Mouse (Mus musculus) left cerebral cortex, postnatal 36 days (tissue): Measurements from ENCODE around the gene Prlh. TPM values are rescaled to one million over a fixed set of nuclear protein-coding genes. Genes with fewer than 3 reads are reported as not detected.

Source experiments
- DNase-seq, 2 experiments: peaks; one replicate each; pipeline ENCODE4 v3.0.0; 2021 to 2022; ENCODE audit warnings: low spot score in 2 of 2, mixed read lengths in 1 of 2
- intact Hi-C: fragments of 180-260 bp; cut with DNase I; formaldehyde crosslinking; loops from one replicate; pipeline ENCODE4 v1.15.1; 2025
- total RNA-seq, 2 experiments: library from RNA; stranded (reverse); gene quantifications; 2 replicates each; pipeline ENCODE4 v1.2.3; 2021

Prlh gene
- total RNA-seq, 2 experiments from 2014 or later = not detected

DNA sequence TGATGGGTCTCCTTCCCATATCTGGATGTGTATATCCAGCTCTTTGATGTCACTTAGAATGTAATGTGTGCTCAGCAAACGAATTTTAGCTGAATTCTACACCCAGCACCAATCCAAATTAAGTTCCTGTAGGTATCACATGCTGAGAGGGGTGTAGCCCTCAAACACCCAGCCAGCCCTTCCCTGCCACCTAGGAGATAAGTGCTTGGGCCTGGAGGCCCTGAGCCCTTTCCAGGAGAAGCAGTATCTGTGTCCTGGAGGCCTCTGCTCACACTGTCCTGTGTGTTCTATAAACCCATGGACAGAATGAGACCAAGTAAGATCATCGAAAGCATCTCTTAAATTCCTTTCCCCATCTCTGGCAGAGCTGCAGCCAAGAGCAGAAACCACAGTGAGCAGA is 5.7 kb upstream of the Prlh start:
- intact Hi-C loops = no loop called here
- no peak for DNase-seq

- DNase-seq = no peak
- intact Hi-C loops = no loop called here
These were observed 3.6 kb upstream of the Prlh start for GRCm38 (mm10) chr1:90949309-90949708.

DNA sequence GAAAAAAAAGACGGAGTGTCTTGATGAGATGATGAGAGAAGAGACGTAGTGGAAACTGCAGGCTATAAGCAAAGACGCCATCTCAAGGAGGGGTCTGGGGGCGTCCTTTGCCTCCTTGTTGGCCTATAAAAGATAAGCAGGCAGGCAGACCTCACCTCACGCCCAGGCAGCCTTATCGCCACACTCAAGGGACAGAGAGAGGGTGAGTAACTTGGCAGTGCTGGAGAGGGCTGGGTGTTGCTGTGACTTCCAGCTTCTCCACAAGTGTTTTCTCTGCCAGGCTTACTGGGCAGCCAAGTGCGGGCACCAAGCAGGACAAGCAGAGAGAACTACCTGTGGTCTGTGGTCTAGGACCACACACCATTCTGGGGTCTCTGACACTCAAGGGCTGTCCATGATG is 1.2 kb upstream of the Prlh start:
- intact Hi-C loops = no loop called here

DNA sequence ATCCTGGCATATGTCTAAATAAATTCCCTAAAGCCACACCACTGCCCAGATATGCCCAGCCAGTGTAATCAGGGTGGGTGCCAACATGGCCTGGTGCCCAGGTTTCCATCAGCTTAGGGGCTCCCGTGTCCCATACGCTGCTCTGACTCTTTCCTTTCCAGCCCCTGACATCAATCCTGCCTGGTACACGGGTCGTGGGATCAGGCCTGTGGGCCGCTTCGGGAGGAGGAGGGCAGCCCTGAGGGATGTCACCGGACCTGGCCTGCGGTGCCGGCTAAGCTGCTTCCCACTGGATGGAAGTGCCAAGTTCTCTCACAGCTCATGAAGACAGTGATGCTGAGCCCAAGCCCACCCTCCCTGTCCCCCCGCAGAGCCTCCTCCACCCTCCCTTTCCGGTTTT is 780 bp downstream of the Prlh start:
- no peak for DNase-seq
- intact Hi-C loops = no loop called here

More for the DNA sequence above, 1.2 kb upstream of the Prlh start:
- no peak for DNase-seq

DNA sequence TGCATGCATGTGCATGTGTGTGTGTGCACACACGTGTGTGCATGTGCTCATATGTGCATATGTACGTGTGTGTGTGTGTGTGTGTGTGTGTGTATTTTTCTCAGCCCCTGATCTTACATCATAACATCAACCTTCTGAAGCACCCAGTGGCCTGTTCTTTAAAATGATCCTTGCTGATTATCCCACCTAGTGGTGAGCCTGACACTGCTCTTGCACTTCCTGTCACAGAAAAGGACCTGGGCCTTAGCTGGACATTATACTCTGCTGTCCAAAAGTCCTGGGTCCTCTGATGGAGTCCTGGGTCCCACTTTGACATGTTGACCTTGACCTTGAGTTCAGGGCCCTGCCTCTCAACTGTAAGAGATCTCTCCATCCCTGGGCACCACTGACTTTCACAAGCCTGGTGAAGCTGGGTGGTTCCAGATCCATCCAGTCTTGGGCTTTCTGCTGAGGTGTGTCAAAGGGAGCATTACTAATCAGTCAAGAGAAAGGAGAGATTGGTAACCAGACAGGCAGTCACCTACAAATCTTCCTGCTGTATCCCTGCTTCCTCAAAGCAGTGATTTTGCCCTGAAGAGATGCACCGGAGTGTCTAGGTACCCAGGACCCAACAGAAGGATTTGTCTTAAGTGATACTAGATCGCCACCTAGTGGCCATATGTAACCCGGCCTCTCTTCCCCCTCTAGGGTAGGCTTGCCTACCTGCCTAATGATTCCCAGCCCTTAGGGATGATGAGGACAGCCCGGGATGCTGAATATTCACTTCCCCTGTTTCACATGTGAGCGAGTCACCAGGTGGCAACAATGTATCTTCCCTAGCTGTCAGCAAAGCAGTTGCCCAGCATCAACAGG is 3.6 kb downstream of the Prlh start:
- no peak for DNase-seq
- intact Hi-C loops = loop anchor here (1.0 to 5.0 kb wide), 4 partner anchors 28 to 894 kb away; no protein-coding TSS in a partner anchor

DNA sequence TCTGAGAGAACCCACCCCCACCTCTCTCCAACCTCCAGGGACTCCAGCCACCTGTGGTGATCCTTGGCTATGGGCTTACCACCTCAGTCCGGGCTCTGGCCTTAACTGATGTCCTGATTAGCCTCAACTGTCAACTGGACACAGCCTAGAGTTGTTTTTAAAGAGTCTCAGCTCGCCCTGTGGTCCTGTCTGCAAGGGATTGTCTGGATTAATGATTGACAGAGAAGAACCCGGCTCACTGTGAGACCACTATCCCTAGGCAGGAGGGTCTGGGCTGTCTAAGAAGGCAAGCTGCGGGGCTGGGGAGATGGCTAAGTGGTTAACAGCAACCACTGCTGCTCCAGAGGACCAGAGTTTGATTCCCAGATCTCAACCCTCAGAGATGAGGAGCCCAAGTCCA is 9.6 kb downstream of the Prlh start:
- DNase-seq = no peak
- intact Hi-C loops = no loop called here

GRCm38 (mm10) chr1:90962994-90963393 is 10.1 kb downstream of the Prlh start:
- no peak for DNase-seq

DNA sequence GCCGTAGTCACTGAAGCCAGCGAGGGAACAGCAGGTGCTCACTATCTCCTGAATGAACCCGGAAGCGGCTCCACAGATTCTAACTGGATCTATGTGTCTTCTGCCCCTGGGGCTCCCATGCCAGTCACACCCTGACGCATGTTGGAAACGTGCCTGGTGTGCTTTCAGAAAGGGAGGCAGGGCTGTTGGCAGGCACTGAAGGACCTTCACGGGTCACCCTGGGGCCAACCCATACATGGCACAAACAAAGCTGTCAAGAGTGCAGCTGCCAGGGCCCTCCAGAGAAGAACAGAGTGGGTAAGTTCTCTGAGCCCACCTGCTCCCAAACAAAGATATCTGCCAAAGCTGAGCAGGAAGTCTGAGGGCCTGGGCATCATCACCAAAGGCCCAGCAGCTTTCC is 14.7 kb downstream of the Prlh start:
- intact Hi-C loops = no loop called here

More at GRCm38 (mm10) chr1:90962994-90963393, 10.1 kb downstream of the Prlh start:
- intact Hi-C loops = no loop called here

GRCm38 (mm10) chr1:90968649-90969048 is 15.7 kb downstream of the Prlh start:
- DNase-seq = no peak
- intact Hi-C loops = no loop called here

More for the DNA sequence above, 14.7 kb downstream of the Prlh start:
- DNase-seq = no peak

GRCm38 (mm10) chr1:90969347-90969784 is 16.5 kb downstream of the Prlh start, which contains the start of gene Rab17:
Rab17 (minus strand) TSS chr1:90969661.
- intact Hi-C loops = no loop called here
- DNase-seq = no peak

DNA sequence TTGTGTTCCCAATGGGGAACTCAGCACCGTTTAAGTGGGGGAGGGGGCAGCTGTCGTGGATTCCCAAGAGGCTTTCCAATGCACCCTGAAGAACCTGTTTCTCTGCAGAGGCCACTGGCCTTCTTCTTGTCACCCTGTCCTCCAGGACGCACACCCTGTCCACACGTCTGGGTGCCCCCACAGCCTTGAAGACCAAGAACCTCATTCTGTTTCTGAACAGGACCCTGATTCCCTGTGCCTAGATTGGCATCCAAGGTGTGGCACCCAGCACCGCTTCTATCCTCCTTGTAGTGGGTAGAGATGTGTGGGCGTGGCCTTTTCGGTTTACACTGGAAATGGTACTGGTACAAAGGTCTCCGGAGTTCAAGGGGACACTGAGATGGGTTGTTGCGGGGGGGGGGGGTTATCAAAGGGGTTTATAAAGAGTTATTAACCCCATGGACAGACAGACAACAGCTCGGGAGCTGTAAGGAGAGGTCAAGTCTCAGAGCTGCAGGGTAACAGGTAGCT is 17.0 kb downstream of the Prlh start:
- DNase-seq = no peak
- intact Hi-C loops = loop anchor here (10.0 kb wide), 2 partner anchors 205 to 245 kb away; partner anchors contain the start of gene Ramp1

GRCm38 (mm10) chr1:90972911-90973573 is 20.1 kb downstream of the Prlh start:
- peak; percentile 90 to 94 for DNase-seq
- intact Hi-C loops = loop anchor here (1.0 to 10.0 kb wide), 3 partner anchors 126 to 242 kb away; partner anchors contain the start of gene Ramp1

DNA sequence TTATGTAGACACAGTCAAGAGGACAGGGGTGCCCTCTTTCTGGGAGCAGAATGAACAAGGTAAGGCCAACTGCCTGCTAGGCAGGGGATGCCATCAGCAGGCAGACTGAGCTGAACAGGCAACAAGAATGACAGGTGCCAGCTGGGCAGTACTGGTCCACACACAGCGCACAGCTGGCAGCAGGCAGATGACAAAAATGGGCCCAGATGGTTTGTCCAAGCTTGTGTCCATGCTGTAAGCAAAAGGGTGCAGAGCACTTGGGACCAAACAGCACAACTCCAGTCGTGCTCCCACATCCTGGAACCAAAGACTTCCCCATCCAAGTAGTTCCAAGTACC is 20.6 kb downstream of the Prlh start:
- no peak for DNase-seq
- intact Hi-C loops = loop anchor here (1.0 to 10.0 kb wide), 3 partner anchors 126 to 241 kb away; partner anchors contain the start of gene Ramp1

- peak; percentile 60 to 69 for DNase-seq
- intact Hi-C loops = loop anchor here (10.0 kb wide), 2 partner anchors 200 to 240 kb away; partner anchors contain the start of gene Ramp1
These were observed 22.2 kb downstream of the Prlh start for GRCm38 (mm10) chr1:90974906-90975649.

DNA sequence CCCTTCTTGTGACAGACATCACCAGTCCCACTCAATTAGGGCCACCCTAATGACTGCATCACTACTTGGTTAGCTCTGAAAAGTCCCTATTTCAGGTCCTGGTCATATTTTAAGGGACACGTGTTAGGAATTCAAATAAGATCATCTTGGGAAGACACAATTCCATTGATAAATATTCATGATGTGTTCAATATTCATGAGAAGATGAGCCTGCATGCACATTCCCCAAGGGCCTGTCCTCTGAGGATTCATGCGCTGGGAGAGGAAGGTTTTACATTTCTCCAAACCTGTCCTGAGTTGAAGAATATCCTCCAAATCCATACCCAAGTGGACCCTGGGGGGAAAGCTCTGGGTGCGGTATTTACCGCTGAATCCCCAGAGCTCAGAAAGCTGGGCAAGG is 23.1 kb downstream of the Prlh start:
- DNase-seq = no peak
- intact Hi-C loops = loop anchor here (10.0 kb wide), 2 partner anchors 199 to 239 kb away; partner anchors contain the start of gene Ramp1

- no peak for DNase-seq
- intact Hi-C loops = no loop called here
These were observed 27.9 kb downstream of the Prlh start for GRCm38 (mm10) chr1:90980638-90981330.

- intact Hi-C loops = no loop called here
These were observed 28.4 kb downstream of the Prlh start for GRCm38 (mm10) chr1:90981346-90981745.

DNA sequence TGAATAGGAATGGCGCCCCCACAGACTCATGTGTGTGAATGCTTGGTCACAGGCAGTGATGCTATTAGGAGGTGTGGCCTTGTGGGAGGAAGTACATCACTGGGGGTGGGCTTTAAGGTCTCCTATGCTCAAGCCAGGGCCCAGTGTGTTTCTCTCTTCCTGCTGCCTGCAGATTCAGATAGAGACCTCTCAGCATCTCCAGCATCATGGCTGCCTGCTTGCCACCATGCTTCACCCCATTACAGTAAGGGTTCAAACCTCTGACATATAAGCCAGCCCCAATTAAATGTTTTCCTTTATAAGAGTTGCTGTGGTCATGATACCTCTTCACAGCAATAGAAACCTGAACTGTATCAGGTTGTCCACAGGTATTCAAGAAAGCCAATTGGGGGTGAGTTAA is 43.0 kb downstream of the Prlh start:
- DNase-seq = no peak
- intact Hi-C loops = no loop called here

More at GRCm38 (mm10) chr1:90981346-90981745, 28.4 kb downstream of the Prlh start:
- no peak for DNase-seq

DNA sequence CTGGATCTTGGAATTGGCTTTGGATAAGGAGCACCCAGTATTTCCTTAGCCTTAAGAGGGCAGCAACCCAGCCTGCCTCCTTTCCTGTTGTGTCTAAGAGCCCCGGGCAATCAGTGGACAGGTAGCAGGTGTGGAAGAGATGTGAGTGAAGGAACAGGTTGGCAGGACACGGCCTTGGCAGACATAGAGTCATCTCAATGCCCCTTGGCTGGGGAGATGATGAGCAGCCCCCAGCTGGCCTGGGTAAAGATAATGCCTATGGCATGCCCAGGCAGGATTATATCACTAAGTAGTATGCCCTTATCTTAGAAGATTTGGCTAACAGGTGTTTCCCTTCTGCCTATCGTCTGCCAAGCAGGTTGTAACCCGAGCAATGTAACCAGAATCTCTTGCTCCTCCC is 44.2 kb downstream of the Prlh start:
- intact Hi-C loops = no loop called here
- no peak for DNase-seq
